ENCODE assay signal across 26 mouse cellular contexts in genomic region chr6:97295416-97295815, GRCm38 (mm10). TPM values are rescaled to one million over a fixed set of nuclear protein-coding genes. Genes with fewer than 3 reads are reported as not detected.
DNase-seq lines count a peak whose midpoint lies in the region; ATAC-seq and TF ChIP-seq lines count a peak whose summit lies in the region.
"Had no signal": no experiment of that assay in that cellular context is flagged by ENCODE, and none has a peak within 500 bp of the region (broad histone marks: within the 10 kb centered on the region; RNA-seq: fewer than 3 reads in every experiment).

No protein-coding gene starts in this region.

- TF ChIP-seq POLR2A in heart, adult 2 months (IDR thresholded peaks at IDR 0.05; ENCODE audit: insufficient read depth, low read depth, low read length): no peak

- no peak overlapping the region for H3K9ac ChIP-seq in heart, adult 2 months (ENCODE audit: low read depth, low read length)
- no peak overlapping the region for H3K9ac ChIP-seq in intestine, postnatal 0 days (ENCODE audit: low read depth, low read length)
- no peak overlapping the region for H3K9ac ChIP-seq in intestine, embryonic 15.5 days
- H3K9ac ChIP-seq in lung, embryonic 15.5 days: no peak overlapping the region
- H3K9ac ChIP-seq in stomach, embryonic 16.5 days (ENCODE audit: low read length): no peak overlapping the region
- H3K9ac ChIP-seq: embryonic facial prominence, embryonic 12.5 days; forebrain, embryonic 13.5 days had no signal

- TF ChIP-seq CTCF in heart, adult 2 months (IDR thresholded peaks at IDR 0.05): no peak
- no peak for TF ChIP-seq CTCF in intestine, postnatal 0 days (IDR thresholded peaks at IDR 0.05; ENCODE audit: low read depth)

- no peaks in the 10 kb centered on the region for H3K27me3 ChIP-seq in heart, adult 2 months (ENCODE audit: control insufficient read depth, insufficient read depth, low read length)
- H3K27me3 ChIP-seq in intestine, postnatal 0 days (replicated peaks; ENCODE audit: control insufficient read depth, insufficient read depth, low read length): no peaks in the 10 kb centered on the region
- H3K27me3 ChIP-seq in intestine, embryonic 15.5 days (replicated peaks): no peaks in the 10 kb centered on the region
- no peaks in the 10 kb centered on the region for H3K27me3 ChIP-seq in lung, embryonic 15.5 days
- H3K27me3 ChIP-seq in stomach, embryonic 16.5 days (ENCODE audit: control insufficient read depth, insufficient read depth, low read length): no peaks in the 10 kb centered on the region
- H3K27me3 ChIP-seq: CH12.LX; embryonic facial prominence, embryonic 12.5 days; forebrain, embryonic 13.5 days; Patski had no signal

- no peak overlapping the region for H3K27ac ChIP-seq in heart, adult 2 months
- H3K27ac ChIP-seq in intestine, postnatal 0 days (ENCODE audit: low read depth, low read length): peak overlapping the region; percentile 35; the same call in 1 of the 2 replicates
- no peak overlapping the region for H3K27ac ChIP-seq in intestine, embryonic 15.5 days
- H3K27ac ChIP-seq in lung, embryonic 15.5 days: peak overlapping the region; percentile 48; the same call in 1 of the 2 replicates
- 0 out of 2 replicates have a peak overlapping the region, but pooled peaks have one; percentile 4 for H3K27ac ChIP-seq in stomach, embryonic 16.5 days (ENCODE audit: low read length)
- H3K27ac ChIP-seq: embryonic facial prominence, embryonic 10.5 days; embryonic facial prominence, embryonic 12.5 days; forebrain, embryonic 13.5 days had no signal

- 96% methylated on average over 9 of the region's 9 CpGs for WGBS in heart, adult 2 months
- WGBS in intestine, postnatal 0 days: 94% methylated on average over 9 of the region's 9 CpGs
- WGBS in intestine, embryonic 15.5 days: 85% methylated on average over 9 of the region's 9 CpGs
- WGBS in lung, embryonic 15.5 days: 86% methylated on average over 9 of the region's 9 CpGs
- 89% methylated on average over 9 of the region's 9 CpGs for WGBS in stomach, embryonic 16.5 days

- no peak for TF ChIP-seq EP300 in heart, adult 2 months (IDR thresholded peaks at IDR 0.05; ENCODE audit: insufficient read depth, low read depth, low read length)

- peaks cover 15% of the 10 kb centered on the region for H3K36me3 ChIP-seq in heart, adult 2 months (ENCODE audit: control insufficient read depth, insufficient read depth, low read length)
- H3K36me3 ChIP-seq in intestine, postnatal 0 days (ENCODE audit: control insufficient read depth, insufficient read depth): peaks cover 49% of the 10 kb centered on the region; the same call in 1 of the 2 replicates
- peaks cover 6% of the 10 kb centered on the region; the same call in 1 of the 2 replicates for H3K36me3 ChIP-seq in intestine, embryonic 15.5 days
- H3K36me3 ChIP-seq in lung, embryonic 15.5 days: peaks cover 32% of the 10 kb centered on the region
- H3K36me3 ChIP-seq in stomach, embryonic 16.5 days (ENCODE audit: control insufficient read depth, insufficient read depth, low read length): no peaks in the 10 kb centered on the region
- H3K36me3 ChIP-seq: G1E had no signal

- H3K79me2 ChIP-seq in heart, adult 2 months (replicated peaks; ENCODE audit: control insufficient read depth, insufficient read depth, low read length): no peaks in the 10 kb centered on the region

- ATAC-seq in intestine, postnatal 0 days: no peak
- no peak for ATAC-seq in intestine, embryonic 15.5 days
- ATAC-seq in lung, embryonic 15.5 days (ENCODE audit: borderline replicate concordance, extremely low read depth, low FRiP score, low TSS enrichment): no peak
- no peak for ATAC-seq in stomach, embryonic 16.5 days (ENCODE audit: insufficient read depth, low FRiP score)
- ATAC-seq: activated CD4-positive, CD25-positive, alpha-beta regulatory T cell, adult 4 months; CD4-positive, CD25-positive, alpha-beta regulatory T cell, adult 4 months; forebrain, embryonic 13.5 days; Patski had no signal

- H3K4me3 ChIP-seq in heart, adult 2 months: no peak overlapping the region
- no peak overlapping the region for H3K4me3 ChIP-seq in intestine, postnatal 0 days (ENCODE audit: low read depth, low read length)
- H3K4me3 ChIP-seq in intestine, embryonic 15.5 days (replicated peaks): no peak overlapping the region
- H3K4me3 ChIP-seq in lung, embryonic 15.5 days: no peak overlapping the region
- no peak overlapping the region for H3K4me3 ChIP-seq in stomach, embryonic 16.5 days (replicated peaks; ENCODE audit: low read length)
- H3K4me3 ChIP-seq: embryonic facial prominence, embryonic 10.5 days; embryonic facial prominence, embryonic 12.5 days; forebrain, embryonic 13.5 days had no signal

- H3K9me3 ChIP-seq in intestine, postnatal 0 days (ENCODE audit: control insufficient read depth): no peaks in the 10 kb centered on the region
- no peaks in the 10 kb centered on the region for H3K9me3 ChIP-seq in intestine, embryonic 15.5 days
- no peaks in the 10 kb centered on the region for H3K9me3 ChIP-seq in lung, embryonic 15.5 days
- no peaks in the 10 kb centered on the region for H3K9me3 ChIP-seq in stomach, embryonic 16.5 days (replicated peaks; ENCODE audit: control insufficient read depth, low read length)
- H3K9me3 ChIP-seq: embryonic facial prominence, embryonic 10.5 days; embryonic facial prominence, embryonic 12.5 days; forebrain, embryonic 13.5 days had no signal

- intact Hi-C loops in heart, adult 2 months (cut with DNase I): no loop called here

- DNase-seq in heart, adult 11 months: peak; percentile 55
- no peak for DNase-seq in heart, adult 2 months
- no peak for DNase-seq in lung, postnatal 25 days (ENCODE audit: low spot score)
- DNase-seq in kidney, postnatal 10 days: no peak
- DNase-seq: adrenal gland, adult 8-10 months; adrenal gland, postnatal 14 days; adrenal gland, postnatal 36 days; B cell, adult 2 months; cerebellum, adult 11-12 months; cerebellum, adult 2 months; cerebellum, adult 9-10 months; cerebellum, postnatal 10 days; cerebellum, postnatal 25 days had no signal

- H3K4me2 ChIP-seq in intestine, postnatal 0 days (replicated peaks; ENCODE audit: low read depth): no peak overlapping the region
- H3K4me2 ChIP-seq in intestine, embryonic 15.5 days (replicated peaks): no peak overlapping the region
- no peak overlapping the region for H3K4me2 ChIP-seq in lung, embryonic 15.5 days
- no peak overlapping the region for H3K4me2 ChIP-seq in stomach, embryonic 16.5 days (ENCODE audit: low read depth, low read length)
- H3K4me2 ChIP-seq: embryonic facial prominence, embryonic 12.5 days; forebrain, embryonic 13.5 days had no signal

- H3K4me1 ChIP-seq in heart, adult 2 months (ENCODE audit: control insufficient read depth, insufficient read depth, low read length): peaks cover 4% of the 10 kb centered on the region
- H3K4me1 ChIP-seq in intestine, postnatal 0 days (replicated peaks; ENCODE audit: control insufficient read depth, insufficient read depth, low read length): peaks cover 4% of the 10 kb centered on the region
- H3K4me1 ChIP-seq in intestine, embryonic 15.5 days (replicated peaks): no peaks in the 10 kb centered on the region
- H3K4me1 ChIP-seq in lung, embryonic 15.5 days: peaks cover 27% of the 10 kb centered on the region
- peaks cover 10% of the 10 kb centered on the region; the same call in 1 of the 2 replicates for H3K4me1 ChIP-seq in stomach, embryonic 16.5 days (ENCODE audit: control insufficient read depth, insufficient read depth, low read length)
- H3K4me1 ChIP-seq: embryonic facial prominence, embryonic 12.5 days had no signal

RNA-seq across cellular contexts. Expression of gene Lmod3, which starts 42.9 kb away (rescaled TPM):
- 10 to 100 TPM; 50.1 to 63.0 TPM for total RNA-seq in heart, adult 2 months (2021)
- polyA plus RNA-seq in heart, adult 2 months (2012; rRNA removed): 26.3 and 40.0 TPM in 2 replicates
- polyA plus RNA-seq in intestine, postnatal 0 days (2015; fragmentation: Nextera tagmentation; extraction: Ambion mirVana): 0.08 and 0.13 TPM in 2 replicates
- polyA plus RNA-seq in intestine, embryonic 15.5 days (2015; fragmentation: Nextera tagmentation; extraction: Ambion mirVana): 0.16 TPM in 1 of 2 replicates, not detected in the other
- 0.30 and 0.42 TPM in 2 replicates for polyA plus RNA-seq in lung, embryonic 15.5 days (2015; fragmentation: Nextera tagmentation; extraction: Ambion mirVana)
- polyA plus RNA-seq in stomach, embryonic 16.5 days (2015; fragmentation: Nextera tagmentation; extraction: Ambion mirVana): 0.10 and 4.4 TPM in 2 replicates
- total RNA-seq: adrenal gland, postnatal 14 days; adrenal gland, postnatal 36 days; CH12.LX had no signal
- polyA plus RNA-seq: activated CD4-positive, CD25-positive, alpha-beta regulatory T cell, adult 4 months; embryonic facial prominence, embryonic 10.5 days; forebrain, embryonic 11.5 days; forebrain, embryonic 13.5 days; G1E; Patski had no signal

Comparison
In these comparisons a context has a peak if more than half of its experiments do, and no peak if none do; other contexts are left out.
1. H3K27ac ChIP-seq: peak in intestine, postnatal 0 days (single experiment), lung, embryonic 15.5 days (single experiment) and stomach, embryonic 16.5 days (single experiment); none in heart, adult 2 months (single experiment) and intestine, embryonic 15.5 days (single experiment).